Mouse (Mus musculus) small intestine, adult 2 months (tissue): ENCODE results near the gene Rpp14. TPM values are rescaled to one million over a fixed set of nuclear protein-coding genes. Genes with fewer than 3 reads are reported as not detected.

ENCODE experiments used
- H3K27ac ChIP-seq: fragments of 200-500 bp; 2 replicates; pipeline ENCODE4 v1.5.1; 2012; ENCODE audit warnings: low read depth, low read length, control low read depth, inconsistent platforms; ENCODE audit not compliant: insufficient read depth
- H3K27me3 ChIP-seq: fragments of 200-500 bp; 2 replicates; pipeline ENCODE4 v1.6.1; 2012; ENCODE audit warnings: mild to moderate bottlenecking, moderate library complexity, low read length, inconsistent platforms; ENCODE audit not compliant: control insufficient read depth, insufficient read depth
- H3K36me3 ChIP-seq: fragments of 200-500 bp; 2 replicates; pipeline ENCODE4 v1.6.1; 2012; ENCODE audit warnings: mild to moderate bottlenecking, low read length, control low read depth, inconsistent platforms; ENCODE audit not compliant: control insufficient read depth, insufficient read depth
- H3K4me1 ChIP-seq: fragments of 200-500 bp; 2 replicates; pipeline ENCODE4 v1.6.1; 2012; ENCODE audit warnings: low read length, inconsistent platforms, mixed read lengths; ENCODE audit not compliant: control insufficient read depth, insufficient read depth, insufficient read length
- H3K4me3 ChIP-seq: fragments of 200-500 bp; 2 replicates; pipeline ENCODE4 v1.5.1; 2012; ENCODE audit warnings: low read depth, mild to moderate bottlenecking, control low read depth, inconsistent platforms, low read length, moderate library complexity
- CTCF ChIP-seq: fragments of 200-500 bp; IDR thresholded peaks from 2 replicates; pipeline ENCODE4 v1.5.1; 2012; ENCODE audit warnings: low read depth, mild to moderate bottlenecking, control low read depth, inconsistent platforms, low read length, moderate library complexity, mixed read lengths; ENCODE audit not compliant: insufficient replicate concordance, insufficient read length; ENCODE audit errors: extremely low read depth
- POLR2A ChIP-seq: fragments of 200-500 bp; IDR thresholded peaks from 2 replicates; pipeline ENCODE4 v1.6.1; 2012; ENCODE audit warnings: low read depth, mild to moderate bottlenecking, control low read depth, inconsistent platforms, low read length, moderate library complexity
- WGBS: fragments of 180-500 bp; shearing (Covaris S2); methylation state at CpG from one replicate; pipeline ENCODE4 v1.1.7; 2018; 5-methylcytosine and 5-hydroxymethylcytosine counted together
- polyA plus RNA-seq: library from polyadenylated mRNA; depleted of rRNA; stranded (reverse); fragments of >200 nt; gene quantifications from 2 replicates; pipeline ENCODE4 v1.2.3, GENCODE M21; 2012

The Rpp14 gene
- polyA plus RNA-seq, 1 experiment: 1.4 TPM

- H3K36me3 ChIP-seq: peaks cover 5% of the 10 kb centered on the region
- TF ChIP-seq POLR2A: no peak
- no peak for TF ChIP-seq CTCF
- H3K27ac ChIP-seq: no peak overlapping the region
- H3K27me3 ChIP-seq: no peaks in the 10 kb centered on the region
- H3K4me3 ChIP-seq: no peak overlapping the region
- 75% methylated on average over 7 of the region's 7 CpGs for WGBS
- H3K4me1 ChIP-seq: no peaks in the 10 kb centered on the region; the same call in 1 of the 2 replicates
Measured at GRCm38 (mm10) chr14:8038791-8039448, 41.2 kb upstream of the Rpp14 start.

DNA sequence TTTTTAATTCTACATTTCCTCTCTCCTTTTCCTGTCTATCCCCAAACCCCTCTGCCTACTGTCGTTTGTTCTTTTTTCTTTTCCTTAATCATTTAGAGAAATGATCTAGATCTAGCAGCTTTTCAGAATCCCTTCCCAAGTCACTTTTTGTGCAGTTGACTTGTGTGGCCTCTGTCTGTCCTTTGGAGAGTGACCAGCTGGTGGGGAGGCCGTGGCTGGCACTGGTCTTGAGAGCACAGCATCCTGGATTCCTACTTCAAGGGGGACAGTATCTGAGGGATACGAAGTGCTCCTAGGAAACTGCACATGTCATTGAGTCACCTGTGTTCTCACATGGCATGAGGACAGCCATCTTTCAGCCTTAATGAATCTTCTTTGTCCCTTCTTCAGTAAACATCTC lies 40.0 kb upstream of the Rpp14 start:
- Histone ChIP-seq H3K36me3 (peaks cover 5% of the 10 kb centered on the region), H3K27ac (no peak overlapping the region), H3K4me3 (no peak overlapping the region), H3K27me3 (no peaks in the 10 kb centered on the region), H3K4me1 (no peaks in the 10 kb centered on the region; the same call in 1 of the 2 replicates)
- TF ChIP-seq CTCF (no peak), POLR2A (no peak)
- WGBS: 83% methylated on average over 3 of the region's 3 CpGs

DNA sequence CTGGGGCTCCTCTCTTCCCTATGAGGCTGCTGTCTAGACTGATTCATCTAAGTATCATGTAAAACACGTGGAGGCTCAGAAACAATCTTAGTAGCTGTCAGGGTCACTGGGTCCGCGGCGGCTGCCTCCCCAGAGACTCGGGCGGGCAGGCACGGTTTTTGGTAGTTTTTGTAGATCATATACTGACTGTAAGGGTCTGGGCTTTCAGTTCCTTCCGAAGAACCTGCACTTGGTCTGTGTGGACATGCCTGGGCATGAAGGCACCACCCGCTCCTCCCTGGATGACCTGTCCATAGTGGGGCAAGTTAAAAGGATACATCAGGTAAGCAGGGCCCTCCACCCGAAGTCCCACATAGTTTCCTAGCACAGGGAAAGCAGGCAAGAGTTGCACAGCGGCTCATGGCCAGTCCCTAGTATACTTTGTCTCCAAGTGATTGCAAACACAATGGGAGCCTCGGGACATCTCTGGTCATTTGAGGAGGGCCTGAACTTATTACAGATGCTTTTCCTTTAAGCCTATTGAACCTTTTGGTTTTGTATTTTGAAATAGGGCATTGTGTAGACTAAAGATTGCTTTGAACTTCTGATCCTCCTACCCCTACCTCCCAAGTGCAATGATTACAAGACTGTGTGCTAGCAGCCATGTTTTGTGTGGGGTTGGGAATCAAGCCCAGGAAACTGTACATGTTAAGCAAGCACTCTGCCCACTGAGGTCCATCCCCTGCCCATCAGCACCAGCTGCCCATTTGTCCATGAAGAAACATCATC lies 39.1 kb upstream of the Rpp14 start:
- H3K36me3 ChIP-seq: peaks cover 5% of the 10 kb centered on the region
- H3K4me1 ChIP-seq: no peaks in the 10 kb centered on the region; the same call in 1 of the 2 replicates
- 86% methylated on average over 12 of the region's 12 CpGs for WGBS
- H3K27ac ChIP-seq: no peak overlapping the region
- TF ChIP-seq CTCF (no peak), POLR2A (no peak)
- H3K4me3 ChIP-seq: no peak overlapping the region
- H3K27me3 ChIP-seq: no peaks in the 10 kb centered on the region

DNA sequence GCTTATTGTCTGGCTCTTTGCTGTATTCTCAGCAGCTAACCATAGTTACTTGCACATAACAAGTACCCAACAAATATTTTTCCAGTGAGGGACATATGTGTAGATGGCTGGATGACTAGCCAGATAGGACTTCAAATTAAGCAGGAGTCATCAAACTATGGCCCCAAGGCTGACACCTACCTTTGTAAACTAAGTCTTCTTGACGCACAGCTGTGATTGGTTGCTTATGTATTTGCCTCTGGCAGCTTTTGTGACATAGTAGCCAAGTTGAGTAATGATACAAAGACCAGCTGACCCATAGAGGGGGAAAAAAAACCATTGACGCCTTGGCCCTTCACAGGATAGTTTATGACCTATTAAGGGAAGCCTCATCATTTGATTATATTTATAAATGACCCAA lies 38.0 kb upstream of the Rpp14 start:
- no peaks in the 10 kb centered on the region for H3K27me3 ChIP-seq
- peaks cover 5% of the 10 kb centered on the region for H3K36me3 ChIP-seq
- TF ChIP-seq CTCF (no peak), POLR2A (no peak)
- 87% methylated on average over 2 of the region's 2 CpGs for WGBS
- H3K4me1 ChIP-seq: peaks cover 4% of the 10 kb centered on the region
- H3K27ac ChIP-seq: no peak overlapping the region
- no peak overlapping the region for H3K4me3 ChIP-seq

DNA sequence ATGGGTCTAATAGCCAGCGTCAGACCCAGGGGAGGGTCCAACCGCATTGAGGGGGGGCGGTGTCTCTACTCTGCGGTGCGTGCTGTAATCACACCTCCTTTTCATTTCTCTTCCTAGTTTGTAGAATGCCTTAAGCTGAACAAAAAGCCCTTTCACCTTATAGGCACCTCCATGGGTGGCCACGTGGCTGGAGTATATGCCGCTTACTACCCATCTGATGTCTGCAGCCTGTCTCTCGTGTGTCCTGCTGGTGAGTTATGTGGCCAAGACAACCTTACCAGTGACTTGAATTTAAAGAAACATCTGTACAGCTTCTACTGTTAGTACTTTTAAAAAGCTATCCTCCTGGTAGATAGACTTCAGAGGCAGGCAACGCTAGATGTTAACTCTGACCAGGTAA lies 37.6 kb upstream of the Rpp14 start:
- Histone ChIP-seq H3K4me1 (peaks cover 6% of the 10 kb centered on the region), H3K27me3 (no peaks in the 10 kb centered on the region), H3K27ac (no peak overlapping the region), H3K36me3 (peaks cover 5% of the 10 kb centered on the region), H3K4me3 (no peak overlapping the region)
- TF ChIP-seq POLR2A (no peak), CTCF (no peak)
- WGBS: 95% methylated on average over 9 of the region's 9 CpGs

DNA sequence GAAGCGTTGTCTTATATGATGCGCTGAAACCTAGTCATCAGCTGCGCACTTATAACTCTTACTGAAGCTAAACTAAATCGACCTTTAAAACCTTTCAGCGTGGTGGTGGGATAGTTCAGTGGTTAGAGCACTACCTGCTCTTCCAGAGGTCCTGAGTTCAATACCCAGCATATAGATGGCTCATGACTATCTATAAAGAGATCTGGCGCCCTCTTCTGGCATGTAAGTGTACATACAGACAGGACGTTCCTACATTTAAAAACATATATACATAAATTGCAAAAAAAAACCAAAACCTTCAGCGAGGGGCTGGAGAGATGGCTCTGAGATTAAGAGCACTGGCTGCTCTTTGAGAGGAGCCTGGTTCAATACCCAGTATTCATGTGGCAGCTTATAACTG lies 35.8 kb upstream of the Rpp14 start:
- peaks cover 6% of the 10 kb centered on the region for H3K4me1 ChIP-seq
- 68% methylated on average over 8 of the region's 8 CpGs for WGBS
- H3K4me3 ChIP-seq: no peak overlapping the region
- TF ChIP-seq CTCF (no peak), POLR2A (no peak)
- H3K27ac ChIP-seq: no peak overlapping the region
- no peaks in the 10 kb centered on the region for H3K27me3 ChIP-seq
- H3K36me3 ChIP-seq: peaks cover 9% of the 10 kb centered on the region

DNA sequence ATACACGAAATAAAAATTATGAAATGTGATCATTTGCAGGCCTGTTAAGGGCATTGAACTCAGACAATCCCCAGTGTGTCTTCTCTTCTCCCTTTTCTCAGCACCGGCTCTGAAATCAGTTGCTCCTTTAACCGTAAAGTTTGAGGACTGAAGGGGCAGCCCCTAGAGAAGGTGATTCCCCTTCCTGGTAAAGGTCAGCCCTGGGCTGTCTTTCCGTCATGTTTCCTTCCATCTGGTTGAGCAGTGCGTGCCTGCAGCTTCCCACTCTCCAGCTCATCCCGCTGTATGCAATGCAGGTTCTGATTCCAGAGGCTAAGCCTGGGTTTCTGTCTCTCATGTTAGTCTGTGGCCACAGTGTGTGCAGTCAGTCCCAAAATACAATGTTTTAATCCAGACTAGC lies 35.4 kb upstream of the Rpp14 start:
- Histone ChIP-seq H3K27ac (no peak overlapping the region), H3K4me1 (peaks cover 6% of the 10 kb centered on the region), H3K4me3 (no peak overlapping the region), H3K36me3 (peaks cover 9% of the 10 kb centered on the region), H3K27me3 (no peaks in the 10 kb centered on the region)
- WGBS: 83% methylated on average over 6 of the region's 6 CpGs
- TF ChIP-seq POLR2A (no peak), CTCF (no peak)
